Mouse (Mus musculus) ES-E14 (cell line): ENCODE results near the gene Tmem179b.

Experiments
- MAFK ChIP-seq: IDR thresholded peaks from 2 replicates; pipeline ENCODE4 v1.6.1; 2014; ENCODE audit warnings: mild to moderate bottlenecking, low read depth, low read length, inconsistent platforms; ENCODE audit not compliant: insufficient read depth
- ZC3H11A ChIP-seq: IDR thresholded peaks from 2 replicates; pipeline ENCODE4 v1.6.1; 2012; ENCODE audit warnings: low read depth, mild to moderate bottlenecking, inconsistent platforms, low read length, borderline replicate concordance
- ZNF384 ChIP-seq: IDR thresholded peaks from 2 replicates; pipeline ENCODE4 v1.6.1; 2012; ENCODE audit warnings: low read depth, low read length, inconsistent platforms

DNA sequence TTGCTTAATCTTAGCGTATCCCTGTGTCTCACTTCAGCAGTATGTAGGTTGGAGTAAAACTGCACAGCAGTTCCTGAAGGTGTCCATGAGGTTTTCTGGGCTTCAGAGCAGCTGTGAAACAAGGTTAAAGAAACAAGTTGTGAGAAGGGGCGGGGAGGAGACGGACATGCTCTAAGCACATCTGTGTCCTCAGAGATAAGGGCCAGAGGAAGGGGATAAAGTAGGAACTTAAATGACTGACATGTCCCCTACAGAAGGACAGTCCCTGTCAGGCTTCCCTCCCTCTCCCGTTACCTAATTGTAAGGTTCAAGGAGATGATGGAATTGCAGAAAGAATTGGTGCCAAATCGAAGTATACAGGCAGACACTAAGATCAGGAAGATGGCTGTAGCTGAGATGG lies 1.3 kb downstream of the Tmem179b start:
- TF ChIP-seq ZC3H11A: no peak
- no peak for TF ChIP-seq ZNF384
- TF ChIP-seq MAFK: no peak
